Mouse (Mus musculus) retina, postnatal 7 days (tissue): ENCODE results near the gene Anapc7.

Source experiments
- DNase-seq: peaks from one replicate; pipeline ENCODE4 v3.0.0-alpha.2; 2012; ENCODE audit warnings: low read depth, low spot score

Gene Anapc7

GRCm38 (mm10) chr5:122421271-122422068, at the start of gene Anapc7:
TSS of gene Anapc7 (plus strand) at chr5:122421693.
- DNase-seq: no peak

GRCm38 (mm10) chr5:122372192-122372769, 49.2 kb upstream of the Anapc7 start, which contains the start of gene Fam216a:
TSS of gene Fam216a (minus strand) at chr5:122372364.
- DNase-seq: peak; percentile 100

- no peak for DNase-seq
Observed at GRCm38 (mm10) chr5:122372878-122373277, 48.6 kb upstream of the Anapc7 start.

GRCm38 (mm10) chr5:122377101-122377833, 44.2 kb upstream of the Anapc7 start:
- DNase-seq: no peak

- DNase-seq: no peak
Observed at GRCm38 (mm10) chr5:122378171-122378570, 43.3 kb upstream of the Anapc7 start.

- peak; percentile 76 for DNase-seq
Observed at GRCm38 (mm10) chr5:122379374-122380155, 41.9 kb upstream of the Anapc7 start.

- no peak for DNase-seq
Observed at GRCm38 (mm10) chr5:122390006-122390405, 31.5 kb upstream of the Anapc7 start.

- DNase-seq: no peak
Observed at GRCm38 (mm10) chr5:122390671-122391070, 30.8 kb upstream of the Anapc7 start.

- DNase-seq: no peak
Observed at GRCm38 (mm10) chr5:122391178-122391785, 30.2 kb upstream of the Anapc7 start.

- DNase-seq: peak; percentile 84
Observed at GRCm38 (mm10) chr5:122391786-122392180, 29.7 kb upstream of the Anapc7 start, which contains the start of gene Arpc3. TSS of gene Arpc3 (plus strand) at chr5:122391878.

- DNase-seq: no peak
Observed at GRCm38 (mm10) chr5:122392227-122393004, 29.1 kb upstream of the Anapc7 start.

GRCm38 (mm10) chr5:122393887-122394286, 27.6 kb upstream of the Anapc7 start:
- peak; percentile 58 for DNase-seq

- DNase-seq: no peak
Observed at GRCm38 (mm10) chr5:122396791-122397190, 24.7 kb upstream of the Anapc7 start.

GRCm38 (mm10) chr5:122397495-122397894, 24.0 kb upstream of the Anapc7 start:
- DNase-seq: no peak

GRCm38 (mm10) chr5:122399871-122400270, 21.6 kb upstream of the Anapc7 start:
- DNase-seq: no peak

- no peak for DNase-seq
Observed at GRCm38 (mm10) chr5:122400628-122401302, 20.7 kb upstream of the Anapc7 start.

- no peak for DNase-seq
Observed at GRCm38 (mm10) chr5:122401303-122401640, 20.2 kb upstream of the Anapc7 start.

GRCm38 (mm10) chr5:122402160-122402559, 19.3 kb upstream of the Anapc7 start:
- no peak for DNase-seq

- no peak for DNase-seq
Observed at GRCm38 (mm10) chr5:122402772-122403171, 18.7 kb upstream of the Anapc7 start.

GRCm38 (mm10) chr5:122403362-122403761, 18.1 kb upstream of the Anapc7 start:
- no peak for DNase-seq
